Mouse (Mus musculus) G1E (cell line): ENCODE results near the gene Olfr599.
"Not testable (repeated sequence)": the region's sequence is repeated elsewhere in the genome, so short reads cannot be mapped to it uniquely, and the experiment has no call there.

ENCODE experiments used
- CTCF ChIP-seq: IDR thresholded peaks from 2 replicates; pipeline ENCODE4 v1.5.1; 2012; ENCODE audit warnings: low read depth, low read length, inconsistent platforms, mixed read lengths
- GATA1 ChIP-seq: IDR thresholded peaks from 2 replicates; pipeline ENCODE4 v1.6.1; 2012; ENCODE audit warnings: borderline replicate concordance, low read length, inconsistent platforms, mixed read lengths
- POLR2AphosphoS5 ChIP-seq: IDR thresholded peaks from 2 replicates; pipeline ENCODE4 v1.6.1; 2012; ENCODE audit warnings: low read depth, low read length, inconsistent platforms; ENCODE audit not compliant: insufficient replicate concordance

- not testable (repeated sequence) for TF ChIP-seq CTCF, POLR2AphosphoS5, GATA1
Measured at GRCm38 (mm10) chr7:103316015-103316414, 19.7 kb upstream of the Olfr599 start, which contains the start of gene Olfr597.
